Mouse (Mus musculus) kidney, embryonic 14.5 days (tissue): ENCODE data around the gene Dcst1. TPM values are rescaled to one million over a fixed set of nuclear protein-coding genes. Genes with fewer than 3 reads are reported as not detected.

Experiments
- ATAC-seq: fragments of 200-750 bp; cut with Nextera tagmentation; 2 replicates; pipeline ENCODE4 v1.8.0; 2017; ENCODE audit warnings: moderate number of reproducible peaks, mild to moderate bottlenecking, moderate TSS enrichment, moderate library complexity; ENCODE audit not compliant: low FRiP score, low TSS enrichment
- H3K27ac ChIP-seq: fragments of 300-500 bp; sonication (generic); 2 replicates; pipeline ENCODE4 v1.5.1; 2014; ENCODE audit warnings: low read depth, mild to moderate bottlenecking, low read length, moderate library complexity, mixed read lengths
- H3K27me3 ChIP-seq: fragments of 300-500 bp; sonication (generic); 2 replicates; pipeline ENCODE4 v1.6.1; 2014; ENCODE audit warnings: mild to moderate bottlenecking, low read length; ENCODE audit not compliant: control insufficient read depth, insufficient read depth
- H3K36me3 ChIP-seq: fragments of 300-500 bp; sonication (generic); 2 replicates; pipeline ENCODE4 v1.6.1; 2014; ENCODE audit warnings: low read length, mixed read lengths; ENCODE audit not compliant: control insufficient read depth, insufficient read depth
- H3K4me1 ChIP-seq: fragments of 300-500 bp; sonication (generic); 2 replicates; pipeline ENCODE4 v1.6.1; 2014; ENCODE audit warnings: low read length, mixed read lengths; ENCODE audit not compliant: control insufficient read depth, insufficient read depth
- H3K4me2 ChIP-seq: fragments of 300-500 bp; sonication (generic); replicated peaks from 2 replicates; pipeline ENCODE4 v1.6.1; 2014; ENCODE audit warnings: low read depth, mild to moderate bottlenecking, low read length
- H3K4me3 ChIP-seq: fragments of 300-500 bp; sonication (generic); 2 replicates; pipeline ENCODE4 v1.5.1; 2014; ENCODE audit warnings: mild to moderate bottlenecking, low read length
- H3K9ac ChIP-seq: fragments of 300-500 bp; sonication (generic); 2 replicates; pipeline ENCODE4 v1.6.1; 2014; ENCODE audit warnings: low read depth, mild to moderate bottlenecking, low read length, moderate library complexity
- H3K9me3 ChIP-seq: fragments of 300-500 bp; sonication (generic); 2 replicates; pipeline ENCODE4 v1.6.1; 2016; ENCODE audit warnings: low read length; ENCODE audit not compliant: control insufficient read depth
- WGBS: fragments of 180-500 bp; shearing (Covaris S2); extraction: QIAGEN DNeasy Blood & Tissue Kit; methylation state at CpG from one replicate; pipeline ENCODE4 v1.1.7; 2014; 5-methylcytosine and 5-hydroxymethylcytosine counted together
- polyA plus RNA-seq: library from polyadenylated mRNA; unstranded; fragments of >200 nt; fragmentation: Nextera tagmentation; extraction: Ambion mirVana; gene quantifications from 2 replicates; pipeline ENCODE4 v1.2.1, GENCODE M21; 2014

The Dcst1 gene
- polyA plus RNA-seq, 1 experiment from 2014 or later: 1.5 TPM

- Histone ChIP-seq H3K9me3 (no peaks in the 10 kb centered on the region), H3K27ac (no peak overlapping the region), H3K9ac (no peak overlapping the region), H3K27me3 (no peaks in the 10 kb centered on the region), H3K4me1 (peaks cover 9% of the 10 kb centered on the region; the same call in 1 of the 2 replicates), H3K36me3 (no peaks in the 10 kb centered on the region), H3K4me3 (no peak overlapping the region), H3K4me2 (no peak overlapping the region)
- 76% methylated on average over 6 of the region's 6 CpGs for whole genome bisulfite sequencing
- no peak for ATAC-seq
These were observed 5.4 kb downstream of the Dcst1 start for GRCm38 (mm10) chr3:89359630-89360029.

DNA sequence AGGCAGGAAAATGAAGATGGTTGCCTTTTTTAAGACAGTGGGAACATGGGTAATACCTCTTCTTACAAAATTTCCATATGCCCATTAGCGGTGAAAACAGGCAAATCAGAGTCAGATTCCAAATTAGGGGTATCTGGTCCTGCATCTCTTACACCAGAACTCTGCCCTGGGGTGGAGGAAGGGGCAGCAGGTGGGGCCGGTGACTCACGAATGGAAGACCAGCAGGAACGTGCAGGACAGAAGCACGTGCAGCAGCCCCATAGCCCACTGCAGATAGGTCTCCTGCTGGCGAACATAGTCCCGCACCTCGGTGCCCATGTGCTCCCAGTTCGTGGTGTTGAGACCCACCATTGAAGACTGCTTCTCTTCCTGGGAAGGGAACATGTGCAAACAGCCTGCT, 9.0 kb downstream of the Dcst1 start:
- H3K9ac ChIP-seq: no peak overlapping the region
- H3K36me3 ChIP-seq: no peaks in the 10 kb centered on the region
- H3K4me1 ChIP-seq: peaks cover 9% of the 10 kb centered on the region; the same call in 1 of the 2 replicates
- ATAC-seq: no peak
- no peak overlapping the region for H3K4me3 ChIP-seq
- H3K4me2 ChIP-seq: no peak overlapping the region
- H3K9me3 ChIP-seq: no peaks in the 10 kb centered on the region
- WGBS: 68% methylated on average over 9 of the region's 9 CpGs
- H3K27me3 ChIP-seq: no peaks in the 10 kb centered on the region
- no peak overlapping the region for H3K27ac ChIP-seq

- Histone ChIP-seq H3K4me1 (peaks cover 10% of the 10 kb centered on the region; the same call in 1 of the 2 replicates), H3K4me3 (no peak overlapping the region), H3K9me3 (no peaks in the 10 kb centered on the region), H3K9ac (no peak overlapping the region), H3K27ac (no peak overlapping the region), H3K36me3 (no peaks in the 10 kb centered on the region), H3K27me3 (no peaks in the 10 kb centered on the region), H3K4me2 (no peak overlapping the region)
- 61% methylated on average over 6 of the region's 6 CpGs for WGBS
- no peak for ATAC-seq
These were observed 9.5 kb downstream of the Dcst1 start for GRCm38 (mm10) chr3:89355512-89355902.

DNA sequence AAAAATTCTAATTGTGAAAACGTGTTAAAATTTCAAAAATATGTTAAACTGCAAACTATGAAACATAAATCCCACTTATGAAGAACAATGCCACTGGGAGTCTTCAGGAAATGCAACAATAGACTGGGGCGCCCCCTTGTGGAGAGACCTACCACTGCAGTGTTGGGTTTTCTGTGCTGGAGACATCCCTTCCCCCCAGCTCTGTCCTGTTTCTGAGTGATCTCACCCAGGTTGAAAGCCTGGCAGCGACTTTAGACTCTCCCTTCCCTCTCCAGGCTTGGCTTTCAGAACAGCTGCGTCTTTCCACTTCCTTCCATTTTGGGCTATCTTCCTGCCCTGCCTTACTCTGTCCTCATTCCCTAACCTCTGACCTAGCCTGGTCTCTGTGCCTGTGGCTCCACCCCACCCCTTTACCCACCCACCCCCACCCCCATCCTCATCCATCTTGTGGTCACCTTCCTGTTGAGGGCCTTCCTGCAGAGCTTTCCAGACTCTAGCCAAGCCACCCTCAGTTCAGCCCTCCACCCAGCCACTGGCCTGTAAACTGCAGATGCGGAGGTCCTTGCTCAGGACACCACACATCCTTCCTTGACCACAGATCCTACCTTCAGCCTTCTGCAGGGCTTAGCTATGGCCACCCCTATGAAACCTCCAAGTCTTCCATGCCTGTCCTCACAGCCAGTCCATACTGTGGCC, 10.1 kb downstream of the Dcst1 start:
- Histone ChIP-seq H3K36me3 (no peaks in the 10 kb centered on the region), H3K4me2 (no peak overlapping the region), H3K9me3 (no peaks in the 10 kb centered on the region), H3K27me3 (no peaks in the 10 kb centered on the region), H3K27ac (no peak overlapping the region), H3K9ac (no peak overlapping the region), H3K4me1 (peaks cover 14% of the 10 kb centered on the region; the same call in 1 of the 2 replicates), H3K4me3 (no peak overlapping the region)
- WGBS: 19% methylated on average over 5 of the region's 5 CpGs
- peak; percentile 17; the same call in 1 of the 2 replicates for ATAC-seq

GRCm38 (mm10) chr3:89351271-89351670, 13.8 kb downstream of the Dcst1 start:
- Histone ChIP-seq H3K4me1 (peaks cover 23% of the 10 kb centered on the region; the same call in 1 of the 2 replicates), H3K4me2 (no peak overlapping the region), H3K4me3 (no peak overlapping the region), H3K27me3 (no peaks in the 10 kb centered on the region), H3K27ac (no peak overlapping the region), H3K36me3 (peaks cover 6% of the 10 kb centered on the region; the same call in 1 of the 2 replicates), H3K9ac (no peak overlapping the region), H3K9me3 (no peaks in the 10 kb centered on the region)
- ATAC-seq: no peak
- WGBS: 40% methylated on average over 5 of the region's 5 CpGs

DNA sequence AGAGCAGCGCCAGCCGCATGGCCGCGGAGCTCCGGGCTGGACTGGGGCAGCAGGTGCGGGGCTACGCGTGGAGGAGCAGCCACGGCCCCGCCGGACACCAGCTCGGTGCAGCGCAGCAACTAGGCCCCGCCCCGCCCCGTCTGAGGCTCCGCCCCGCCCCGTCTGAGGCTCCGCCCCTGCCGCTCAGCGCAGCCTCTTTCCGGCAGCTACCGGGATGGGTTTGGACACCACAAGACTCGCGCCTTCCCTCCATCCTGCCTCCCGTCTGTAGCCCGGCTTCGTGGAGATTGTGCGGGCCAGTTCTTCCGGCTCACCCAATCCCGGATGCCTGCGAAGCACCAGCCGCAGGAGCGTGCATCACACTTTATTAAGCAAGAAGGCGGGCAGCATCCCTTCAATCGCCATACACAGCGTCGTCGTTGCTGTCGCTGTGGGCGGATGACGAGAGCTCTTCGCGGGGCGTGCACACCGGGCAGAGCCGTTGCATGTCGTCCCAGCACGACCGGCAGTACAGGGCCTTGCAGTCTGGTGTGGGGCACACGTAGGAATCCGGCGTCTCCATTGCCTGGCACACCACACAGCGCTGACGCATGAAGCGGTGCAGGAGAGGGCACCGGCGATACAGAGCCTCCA, 15.1 kb downstream of the Dcst1 start, which contains the start of gene Adam15:
Gene Adam15 (minus strand): TSS at position 128 of the 633 bp plus-strand sequence.
- Histone ChIP-seq H3K9ac (peak within 1 kb of the TSS; percentile 61), H3K9me3 (no peaks in the 10 kb centered on the region), H3K4me2 (peak within 1 kb of the TSS; percentile 95), H3K4me3 (peak within 1 kb of the TSS; percentile 63), H3K4me1 (peaks cover 16% of the 10 kb centered on the region; the same call in 1 of the 2 replicates), H3K36me3 (peaks cover 12% of the 10 kb centered on the region), H3K27me3 (no peaks in the 10 kb centered on the region), H3K27ac (peak within 1 kb of the TSS; percentile 59)
- peak; percentile 91 for ATAC-seq
- WGBS: 1% methylated on average over 54 of the region's 59 CpGs

- peak overlapping the region; percentile 63 for H3K4me3 ChIP-seq
- no peaks in the 10 kb centered on the region for H3K9me3 ChIP-seq
- H3K4me2 ChIP-seq: peak overlapping the region; percentile 95
- under 1% methylated on average over 38 of the region's 38 CpGs for WGBS
- H3K27me3 ChIP-seq: no peaks in the 10 kb centered on the region
- peaks cover 14% of the 10 kb centered on the region for H3K36me3 ChIP-seq
- peak; percentile 44 for ATAC-seq
- peaks cover 14% of the 10 kb centered on the region; the same call in 1 of the 2 replicates for H3K4me1 ChIP-seq
- H3K27ac ChIP-seq: peak overlapping the region; percentile 59
- H3K9ac ChIP-seq: peak overlapping the region; percentile 61
These were observed 15.9 kb downstream of the Dcst1 start for GRCm38 (mm10) chr3:89348911-89349868.

DNA sequence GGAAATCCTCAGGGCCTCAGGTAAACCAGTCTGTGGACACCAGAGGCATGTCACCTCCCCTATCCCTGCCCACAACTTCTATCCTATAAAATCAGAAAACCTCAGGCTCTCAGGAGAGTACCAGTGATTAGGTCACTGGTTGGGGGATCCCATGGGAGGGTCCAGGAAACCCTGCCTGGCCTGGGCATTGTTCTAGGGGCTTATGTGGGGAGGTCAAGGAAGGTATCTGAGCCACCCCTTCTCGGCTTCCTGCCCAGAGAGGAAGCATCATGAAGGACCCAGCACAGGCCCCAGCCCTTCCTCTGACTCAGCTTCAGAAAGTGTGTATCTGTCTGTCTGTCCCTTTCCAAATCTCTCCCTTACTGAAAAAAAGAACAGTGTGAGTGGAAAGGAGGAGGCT, 17.1 kb downstream of the Dcst1 start:
- 72% methylated on average over 1 of the region's 1 CpGs for WGBS
- ATAC-seq: no peak
- H3K9ac ChIP-seq: 0 out of 2 replicates have a peak overlapping the region, but pooled peaks have one; percentile 61
- H3K4me3 ChIP-seq: no peak overlapping the region
- peaks cover 23% of the 10 kb centered on the region for H3K36me3 ChIP-seq
- H3K4me1 ChIP-seq: peaks cover 14% of the 10 kb centered on the region; the same call in 1 of the 2 replicates
- H3K27ac ChIP-seq: no peak overlapping the region; the same call in 1 of the 2 replicates
- H3K27me3 ChIP-seq: no peaks in the 10 kb centered on the region
- H3K9me3 ChIP-seq: no peaks in the 10 kb centered on the region
- H3K4me2 ChIP-seq: peak overlapping the region; percentile 95; the same call in 1 of the 2 replicates
